8 mouse cellular contexts compared by ENCODE assay signal in genomic region chr13:55963005-55963620, GRCm38 (mm10).
DNase-seq lines count a peak whose midpoint lies in the region; ATAC-seq and TF ChIP-seq lines count a peak whose summit lies in the region.

No protein-coding gene starts in this region.

- H3K4me1 ChIP-seq in ES-Bruce4 (ENCODE audit: control insufficient read depth, insufficient read depth, low read length): no peaks in the 10 kb centered on the region
- no peaks in the 10 kb centered on the region for H3K4me1 ChIP-seq in bone marrow, adult 2 months (ENCODE audit: control insufficient read depth, insufficient read depth, low read length)
- H3K4me1 ChIP-seq in forebrain, embryonic 11.5 days (replicated peaks; ENCODE audit: control insufficient read depth, insufficient read depth, low read length): peaks cover 2% of the 10 kb centered on the region; the same call in 1 of the 2 replicates
- no peaks in the 10 kb centered on the region; the same call in 1 of the 2 replicates for H3K4me1 ChIP-seq in lung, embryonic 16.5 days (replicated peaks; ENCODE audit: control insufficient read depth, insufficient read depth, low read length)

- ATAC-seq in forebrain, embryonic 11.5 days (replicated peaks; ENCODE audit: low FRiP score): peak; percentile 71
- ATAC-seq in lung, embryonic 16.5 days (ENCODE audit: low read depth): peak; percentile 71

- peak; percentile 88 for DNase-seq in forebrain, embryonic 11.5 days (ENCODE audit: low spot score)
- DNase-seq in heart, postnatal 4 days: peak; percentile 82
- peak in 1 of 2 experiments; percentile 60 for DNase-seq in layer of hippocampus, adult 2 months (ENCODE audit: low spot score in 2 of 2)
- peak; percentile 69 for DNase-seq in retina, postnatal 7 days (ENCODE audit: low read depth, low spot score)
- peak; percentile 69 for DNase-seq in urinary bladder, postnatal 25 days (ENCODE audit: low spot score)

- H3K36me3 ChIP-seq in ES-Bruce4 (ENCODE audit: control insufficient read depth, insufficient read depth, low read length, poor library complexity, severe bottlenecking): no peaks in the 10 kb centered on the region
- H3K36me3 ChIP-seq in forebrain, embryonic 11.5 days (ENCODE audit: control insufficient read depth, insufficient read depth, low read length): no peaks in the 10 kb centered on the region
- H3K36me3 ChIP-seq in lung, embryonic 16.5 days (ENCODE audit: control insufficient read depth, insufficient read depth, low read length): no peaks in the 10 kb centered on the region

- H3K4me3 ChIP-seq in ES-Bruce4 (ENCODE audit: low read depth, low read length): peak overlapping the region; percentile 44
- no peak overlapping the region for H3K4me3 ChIP-seq in bone marrow, adult 2 months (replicated peaks; ENCODE audit: control insufficient read depth, low read depth, low read length)
- peak overlapping the region; percentile 32 for H3K4me3 ChIP-seq in forebrain, embryonic 11.5 days (ENCODE audit: low read depth, low read length)
- H3K4me3 ChIP-seq in layer of hippocampus, adult 2 months: no peak overlapping the region
- H3K4me3 ChIP-seq in lung, embryonic 16.5 days (ENCODE audit: low read length): no peak overlapping the region

- peak overlapping the region; percentile 60 for H3K4me2 ChIP-seq in forebrain, embryonic 11.5 days (ENCODE audit: low read depth, low read length, severe bottlenecking)
- peak overlapping the region; percentile 7; the same call in 1 of the 2 replicates for H3K4me2 ChIP-seq in lung, embryonic 16.5 days (ENCODE audit: low read depth, low read length)

- TF ChIP-seq EP300 in ES-Bruce4 (IDR thresholded peaks at IDR 0.05; ENCODE audit: insufficient read depth, low read depth, low read length): no peak

- 13% methylated on average over 22 of the region's 22 CpGs for WGBS in bone marrow, adult 2 months
- WGBS in forebrain, embryonic 11.5 days: 5% methylated on average over 22 of the region's 22 CpGs
- WGBS in lung, embryonic 16.5 days: 7% methylated on average over 22 of the region's 22 CpGs

- H3K27ac ChIP-seq in ES-Bruce4 (ENCODE audit: insufficient read depth, low read length): no peak overlapping the region
- no peak overlapping the region for H3K27ac ChIP-seq in bone marrow, adult 2 months (ENCODE audit: control insufficient read depth, insufficient read depth, low read depth, low read length, poor library complexity)
- no peak overlapping the region for H3K27ac ChIP-seq in forebrain, embryonic 11.5 days (ENCODE audit: low read depth, low read length)
- H3K27ac ChIP-seq in layer of hippocampus, adult 2 months: no peak overlapping the region
- H3K27ac ChIP-seq in lung, embryonic 16.5 days (ENCODE audit: low read length): no peak overlapping the region

- TF ChIP-seq POLR2A in ES-Bruce4 (IDR thresholded peaks at IDR 0.05; ENCODE audit: insufficient read depth, low read length): no peak
- TF ChIP-seq POLR2A in bone marrow, adult 2 months (IDR thresholded peaks at IDR 0.05; ENCODE audit: borderline replicate concordance, control insufficient read depth, low read depth, low read length): no peak

- no peaks in the 10 kb centered on the region for H3K9me3 ChIP-seq in ES-Bruce4 (replicated peaks; ENCODE audit: control insufficient read depth, insufficient read depth, low read length, poor library complexity, severe bottlenecking)
- H3K9me3 ChIP-seq in forebrain, embryonic 11.5 days (ENCODE audit: control insufficient read depth, low read length): no peaks in the 10 kb centered on the region
- H3K9me3 ChIP-seq in lung, embryonic 16.5 days (ENCODE audit: control insufficient read depth, low read length): no peaks in the 10 kb centered on the region

- H3K9ac ChIP-seq in ES-Bruce4 (ENCODE audit: low read depth, poor library complexity, severe bottlenecking): no peak overlapping the region
- H3K9ac ChIP-seq in forebrain, embryonic 11.5 days (ENCODE audit: low read length): peak overlapping the region; percentile 51
- no peak overlapping the region for H3K9ac ChIP-seq in lung, embryonic 16.5 days (ENCODE audit: low read length)

- H3K27me3 ChIP-seq in ES-Bruce4 (ENCODE audit: control insufficient read depth, insufficient read depth, low read length, poor library complexity, severe bottlenecking): no peaks in the 10 kb centered on the region
- peaks cover 11% of the 10 kb centered on the region for H3K27me3 ChIP-seq in forebrain, embryonic 11.5 days (ENCODE audit: control insufficient read depth, insufficient read depth, low read length)
- H3K27me3 ChIP-seq in lung, embryonic 16.5 days (ENCODE audit: control insufficient read depth, insufficient read depth, low read depth, low read length): peaks cover 46% of the 10 kb centered on the region

- peak; percentile 92 for TF ChIP-seq CTCF in ES-Bruce4 (IDR thresholded peaks at IDR 0.05; ENCODE audit: low read depth, low read length)
- peak; percentile 78 for TF ChIP-seq CTCF in bone marrow, adult 2 months (IDR thresholded peaks at IDR 0.05; ENCODE audit: control insufficient read depth, insufficient read depth, low read length)
- peak; percentile 80 for TF ChIP-seq CTCF in layer of hippocampus, adult 2 months (conservative IDR thresholded peaks at IDR 0.05)

Comparison
In these comparisons a context has a peak if more than half of its experiments do, and no peak if none do; other contexts are left out.
1. H3K4me3 ChIP-seq: peak in ES-Bruce4 (single experiment) and forebrain, embryonic 11.5 days (single experiment); none in bone marrow, adult 2 months (single experiment), layer of hippocampus, adult 2 months (single experiment) and lung, embryonic 16.5 days (single experiment).
2. Peak in every context shown above with its lines, with median percentiles within 50 percentile points of each other: CTCF ChIP-seq.